Mouse (Mus musculus) adrenal gland, adult 18-20 months (tissue): Measurements from ENCODE around the gene Dnajc8. TPM values are rescaled to one million over a fixed set of nuclear protein-coding genes. Genes with fewer than 3 reads are reported as not detected.
A peak's percentile ranks its signal among the peaks of the same experiment; 100 is the strongest.
"Not testable (repeated sequence)": the region's sequence is repeated elsewhere in the genome, so short reads cannot be mapped to it uniquely, and the experiment has no call there.

ENCODE experiments used
- DNase-seq, 2 experiments: peaks; one replicate each; pipeline ENCODE4 v3.0.0; 2021 to 2022; ENCODE audit warnings: low spot score in 2 of 2
- total RNA-seq, 2 experiments: library from RNA; stranded (reverse); gene quantifications; 1 replicate in 1 of 2; 2 replicates in 1 of 2; pipeline ENCODE4 v1.2.3; 2021

The Dnajc8 gene
- total RNA-seq, 2 experiments from 2014 or later = 73.1 to 97.9 TPM

- peak in 1 of 2 experiments; percentile 32 for DNase-seq
Observed at GRCm38 (mm10) chr4:132563965-132564364, 28.6 kb downstream of the Dnajc8 start, which contains the start of gene Ptafr. Gene Ptafr, plus strand, starts transcription at chr4:132564067.

GRCm38 (mm10) chr4:132565089-132565747 is 29.9 kb downstream of the Dnajc8 start:
- DNase-seq = no peak

GRCm38 (mm10) chr4:132567361-132567779 is 32.0 kb downstream of the Dnajc8 start:
- DNase-seq = peak in 1 of 2 experiments; percentile 14

- no peak for DNase-seq
Observed at GRCm38 (mm10) chr4:132569115-132569514, 33.8 kb downstream of the Dnajc8 start.

DNA sequence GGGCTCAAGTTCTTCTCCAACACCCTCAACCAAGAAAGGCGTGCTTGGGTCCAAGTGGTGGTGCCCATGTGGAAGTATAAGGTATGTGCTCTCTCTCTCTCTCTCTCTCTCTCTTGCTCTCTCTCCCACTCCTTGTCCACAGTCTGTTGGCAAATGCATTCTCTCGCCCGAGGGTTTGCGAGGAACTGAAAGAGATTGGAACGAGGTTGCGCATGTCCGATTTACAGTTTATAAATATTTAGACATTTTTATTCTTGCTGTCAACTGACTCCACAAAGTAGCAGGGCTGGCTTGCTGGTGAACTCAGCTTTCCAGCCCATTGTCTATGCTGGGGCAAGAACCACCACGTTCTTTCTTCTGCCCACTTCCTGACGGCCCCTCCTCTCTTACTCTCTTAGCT is 35.8 kb downstream of the Dnajc8 start:
- no peak for DNase-seq

- no peak for DNase-seq
Observed at GRCm38 (mm10) chr4:132573327-132573726, 38.0 kb downstream of the Dnajc8 start.

DNA sequence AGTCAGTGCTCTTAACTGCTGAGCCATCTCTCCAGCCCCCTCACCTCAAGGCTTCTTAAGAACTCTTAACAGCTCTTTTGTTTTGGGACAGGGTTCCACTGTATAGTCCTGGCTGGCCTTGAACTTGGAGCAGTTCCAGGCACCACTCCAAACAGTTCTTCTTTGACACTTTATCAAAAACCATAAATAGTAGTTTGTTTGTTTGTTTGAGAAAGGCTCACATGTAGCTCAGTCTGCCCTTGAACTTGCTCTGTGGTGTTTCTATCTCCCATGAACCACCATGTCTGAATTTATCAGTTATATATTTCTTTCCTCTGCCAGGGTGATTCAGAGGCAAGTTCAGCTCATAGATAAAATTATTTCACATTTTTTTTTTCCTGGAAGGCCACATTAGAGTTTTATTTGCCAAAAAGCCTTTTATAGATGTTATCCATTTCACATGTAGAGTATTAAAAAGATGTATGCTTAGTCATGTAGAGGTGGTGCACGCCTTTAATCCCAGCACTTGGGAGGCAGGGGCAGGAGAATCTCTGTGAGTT is 39.5 kb downstream of the Dnajc8 start:
- DNase-seq = no peak

- DNase-seq = no peak
Observed at GRCm38 (mm10) chr4:132583781-132584180, 48.4 kb downstream of the Dnajc8 start.

GRCm38 (mm10) chr4:132584975-132585374 is 49.6 kb downstream of the Dnajc8 start:
- no peak for DNase-seq

DNA sequence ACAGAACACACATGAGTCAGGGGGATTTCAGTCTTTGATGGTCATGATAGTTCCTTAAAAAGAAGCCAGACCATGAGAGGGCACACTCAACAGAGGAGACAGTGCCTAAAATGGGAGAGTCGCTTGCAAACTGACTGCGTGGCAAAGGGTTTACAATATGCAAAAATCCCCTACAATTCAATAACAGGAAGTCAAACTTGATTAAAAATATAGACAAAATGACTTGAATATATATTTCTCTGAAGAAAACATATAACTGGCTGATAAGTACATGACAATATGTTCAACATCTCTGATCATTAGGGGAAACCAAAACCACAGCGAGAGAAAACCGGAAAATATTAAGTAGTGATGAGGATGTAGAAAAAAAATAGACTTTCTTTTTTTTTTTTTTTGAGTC is 50.9 kb downstream of the Dnajc8 start:
- DNase-seq = no peak

DNA sequence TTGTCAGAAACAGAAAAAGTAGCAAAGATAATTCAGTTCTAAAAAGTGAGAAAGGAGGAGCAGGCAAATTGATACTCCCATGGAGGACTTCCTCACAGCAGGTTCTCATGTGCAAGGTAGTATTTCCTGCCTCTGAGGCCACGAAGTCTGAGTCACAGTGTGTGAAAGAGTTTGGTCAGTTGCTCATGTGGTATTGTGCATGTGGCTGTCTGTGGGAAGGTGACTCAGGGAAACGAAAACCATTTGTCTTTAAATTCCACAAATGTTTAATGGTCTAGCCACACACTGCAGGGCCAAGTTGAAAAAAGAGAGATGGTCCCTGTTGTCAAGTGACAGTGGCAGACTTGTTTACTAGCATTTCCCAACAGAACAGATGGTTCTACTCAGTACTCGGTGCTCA is 53.2 kb downstream of the Dnajc8 start:
- DNase-seq = no peak

GRCm38 (mm10) chr4:132590642-132591041 is 55.3 kb downstream of the Dnajc8 start:
- DNase-seq = no peak

- DNase-seq = no peak
Observed at GRCm38 (mm10) chr4:132592958-132593357, 57.6 kb downstream of the Dnajc8 start.

DNA sequence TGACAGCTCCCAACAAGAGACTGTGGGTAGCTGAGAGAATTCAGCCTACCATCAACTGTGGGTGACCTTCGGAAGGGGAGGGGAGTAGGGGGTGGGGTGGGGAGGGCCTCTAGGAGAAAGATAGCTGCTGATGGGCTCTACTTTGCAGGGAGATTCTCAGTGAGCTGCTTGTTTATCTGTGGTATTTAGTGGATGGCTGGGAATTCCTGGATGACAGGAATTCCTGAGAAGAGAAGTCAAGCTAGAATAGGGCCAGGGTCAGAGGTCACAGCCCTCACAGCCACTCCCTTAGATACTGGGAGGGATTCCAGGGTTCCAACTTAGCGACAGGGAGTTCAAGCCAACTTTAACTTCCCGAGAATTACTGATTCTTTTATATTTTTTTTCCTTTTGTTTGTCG is 58.8 kb downstream of the Dnajc8 start:
- DNase-seq = no peak

DNA sequence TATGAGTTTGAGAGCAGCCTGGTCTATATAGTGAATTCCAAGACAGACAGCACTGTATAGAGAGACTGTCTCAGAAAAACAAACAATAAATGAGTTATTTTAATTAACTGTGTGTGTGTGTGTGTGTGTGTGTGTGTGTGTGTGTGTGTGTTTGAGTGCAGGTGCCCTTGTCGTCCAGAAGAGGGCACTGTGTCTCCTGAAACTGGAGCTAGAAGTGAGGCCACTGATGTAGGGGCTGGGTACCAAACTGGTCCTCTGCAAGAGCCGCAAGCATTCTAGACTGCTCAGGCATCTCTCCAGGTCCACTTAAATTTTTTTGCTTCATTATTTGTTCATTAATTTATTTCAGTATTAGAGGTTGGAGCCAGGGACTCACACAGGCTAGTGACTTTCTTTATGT is 63.5 kb downstream of the Dnajc8 start:
- DNase-seq = no peak

- no peak for DNase-seq
Observed at GRCm38 (mm10) chr4:132599764-132600163, 64.4 kb downstream of the Dnajc8 start.

DNA sequence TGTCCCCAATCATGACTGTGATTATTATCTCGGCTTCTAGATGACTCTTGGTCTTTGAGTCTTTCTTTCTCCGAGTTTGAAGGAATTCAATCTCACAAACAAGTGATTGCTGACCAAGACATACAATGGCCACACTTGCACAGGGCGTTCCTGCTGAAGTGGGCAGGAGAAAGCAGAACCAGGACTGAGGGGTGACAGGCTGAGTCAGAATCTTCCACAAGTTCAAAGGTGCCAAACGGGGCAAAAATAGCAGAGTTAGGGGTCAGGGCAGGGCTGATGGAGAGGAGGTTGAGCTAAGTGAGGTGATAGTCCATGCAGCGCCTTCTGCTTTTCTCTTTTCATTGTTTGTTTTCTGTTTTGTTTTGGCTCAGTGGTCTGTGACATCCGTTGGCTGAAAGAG is 65.1 kb downstream of the Dnajc8 start:
- DNase-seq = no peak

- DNase-seq = not testable (repeated sequence)
Observed at GRCm38 (mm10) chr4:132601242-132601641, 65.9 kb downstream of the Dnajc8 start.

Other genes with a start within 250 kb of the Dnajc8 start
- gene Rab42, start 232.2 kb upstream of the Dnajc8 start, total RNA-seq = 1 to 10 TPM; 1.4 to 1.6 TPM
- 10 to 100 TPM; 27.1 to 32.9 TPM for gene Trnau1ap, start 206.0 kb upstream of the Dnajc8 start, total RNA-seq
- 10 to 100 TPM; 15.4 to 15.6 TPM for gene Rcc1, start 181.9 kb upstream of the Dnajc8 start, total RNA-seq
- gene Phactr4, start 113.1 kb upstream of the Dnajc8 start, total RNA-seq = 10 to 100 TPM; 41.6 to 81.7 TPM
- gene Med18, start 71.6 kb upstream of the Dnajc8 start, total RNA-seq = 1 to 10 TPM; 6.0 to 8.3 TPM
- 10 to 100 TPM; 20.5 to 21.5 TPM for gene Sesn2, start 25.0 kb upstream of the Dnajc8 start, total RNA-seq
- gene Atpif1, start 1.9 kb upstream of the Dnajc8 start, total RNA-seq = 100 to 1,000 TPM; 233 to 327 TPM
- 1 to 10 TPM; 1.3 to 3.9 TPM for gene Ptafr, start 28.5 kb downstream of the Dnajc8 start, total RNA-seq
- gene Eya3, start 103.4 kb downstream of the Dnajc8 start, total RNA-seq = 10 to 100 TPM; 27.9 to 32.3 TPM
- gene Xkr8, start 197.0 kb downstream of the Dnajc8 start, total RNA-seq = 1 to 10 TPM; 4.2 to 5.9 TPM
- gene Smpdl3b, start 221.7 kb downstream of the Dnajc8 start, total RNA-seq = 10 to 100 TPM in 1 of 2 experiments, under 1 TPM in 1; 0.83 to 15.0 TPM
- gene Rpa2, start 232.8 kb downstream of the Dnajc8 start, total RNA-seq = 1 to 10 TPM; 5.2 to 7.2 TPM